Mouse (Mus musculus): ENCODE data around the gene Fah.
A peak's percentile ranks its signal among the peaks of the same experiment; 100 is the strongest.

GRCm38 (mm10) chr7:84605704-84606292, 724 bp downstream of the Fah start:
- no peak for TF ChIP-seq CTCF (conservative IDR thresholded peaks at IDR 0.05; ENCODE audit: insufficient read depth, insufficient read length, low read depth, low read length)
- peak; percentile 85 for TF ChIP-seq POLR2A (IDR thresholded peaks at IDR 0.05; ENCODE audit: low read depth, low read length)

Measured in kidney, adult 2 months (tissue).